Mouse (Mus musculus) C2C12 (cell line): ENCODE data around the gene Mylk3. TPM values are rescaled to one million over a fixed set of nuclear protein-coding genes. Genes with fewer than 3 reads are reported as not detected.

Source experiments
- H3K27me3 ChIP-seq: one replicate; pipeline ENCODE4 v1.6.1; 2011; ENCODE audit not compliant: control insufficient read depth, insufficient read depth, insufficient read length
- H3K36me3 ChIP-seq: one replicate; pipeline ENCODE4 v1.6.1; 2011; ENCODE audit not compliant: control insufficient read depth, insufficient read depth
- H3K4me3 ChIP-seq: one replicate; pipeline ENCODE4 v1.5.1; 2011; ENCODE audit warnings: mild to moderate bottlenecking, control low read depth; ENCODE audit not compliant: poor library complexity, insufficient read depth, severe bottlenecking
- H3K79me2 ChIP-seq: one replicate; pipeline ENCODE4 v1.6.1; 2011; ENCODE audit not compliant: control insufficient read depth, insufficient read depth
- H3K79me3 ChIP-seq: one replicate; pipeline ENCODE4 v1.6.1; 2011; ENCODE audit warnings: low read depth, control low read depth
- H3ac ChIP-seq: one replicate; pipeline ENCODE3; 2011; ENCODE audit warnings: low read depth; ENCODE audit not compliant: control insufficient read depth, insufficient read length
- CEBPB ChIP-seq: IDR thresholded peaks from one replicate; pipeline ENCODE4 v1.6.1; 2011; ENCODE audit warnings: low read depth, mild to moderate bottlenecking, control low read depth, moderate library complexity
- CTCF ChIP-seq: IDR thresholded peaks from one replicate; pipeline ENCODE4 v1.5.1; 2011; ENCODE audit not compliant: control insufficient read depth, insufficient read depth, insufficient read length
- FOSL1 ChIP-seq: IDR thresholded peaks from one replicate; pipeline ENCODE4 v1.8.0; 2011; ENCODE audit warnings: mild to moderate bottlenecking, low read length; ENCODE audit not compliant: poor library complexity, insufficient read depth, severe bottlenecking
- MAX ChIP-seq: IDR thresholded peaks from one replicate; pipeline ENCODE4 v1.6.1; 2011; ENCODE audit warnings: mild to moderate bottlenecking, control low read depth
- MYOD1 ChIP-seq: IDR thresholded peaks from one replicate; pipeline ENCODE4 v1.6.1; 2011; ENCODE audit warnings: low read depth; ENCODE audit not compliant: control insufficient read depth, insufficient read length
- MYOG ChIP-seq: IDR thresholded peaks from one replicate; pipeline ENCODE4 v1.6.1; 2011; ENCODE audit not compliant: control insufficient read depth, insufficient read length; ENCODE audit errors: extremely low read depth
- USF1 ChIP-seq: IDR thresholded peaks from one replicate; pipeline ENCODE4 v1.6.1; 2011; ENCODE audit warnings: low read depth, mild to moderate bottlenecking, control low read depth, moderate library complexity
- polyA plus RNA-seq: library from polyadenylated mRNA; unstranded; fragments of >200 nt; fragmentation: generic; extraction: Trizol; gene quantifications from one replicate; pipeline ENCODE4 v1.2.1, GENCODE M21; 2012; ENCODE audit warnings: missing spikeins

The Mylk3 gene
- polyA plus RNA-seq, 1 experiment: not detected

DNA sequence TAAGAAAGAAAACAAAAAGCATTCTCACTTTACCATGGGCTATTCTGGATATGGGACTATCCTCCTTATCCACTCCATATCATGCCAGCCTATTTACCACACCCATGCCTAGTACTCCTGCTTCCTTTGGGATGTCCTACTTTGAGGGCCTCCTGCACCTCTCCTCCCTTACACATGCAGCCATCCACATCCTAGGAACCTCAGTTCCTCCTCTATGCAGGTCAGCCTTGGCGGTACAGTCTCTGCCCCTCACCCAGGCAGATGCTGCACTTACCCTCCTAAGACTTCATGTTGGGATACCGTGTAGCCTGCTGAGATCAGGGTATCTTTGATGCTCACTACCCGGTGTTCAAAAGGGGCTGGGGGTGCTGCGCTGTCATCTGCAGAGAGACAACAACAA lies 32.9 kb downstream of the Mylk3 start:
- H3K4me3 ChIP-seq: no peak overlapping the region
- H3K27me3 ChIP-seq: no peaks in the 10 kb centered on the region
- no peaks in the 10 kb centered on the region for H3K79me3 ChIP-seq
- no peaks in the 10 kb centered on the region for H3K36me3 ChIP-seq
- no peak overlapping the region for H3ac ChIP-seq
- no peak for TF ChIP-seq CTCF
- H3K79me2 ChIP-seq: no peaks in the 10 kb centered on the region

GRCm38 (mm10) chr8:85339871-85340573 lies 46.1 kb downstream of the Mylk3 start:
- H3K79me3 ChIP-seq: no peaks in the 10 kb centered on the region
- H3K36me3 ChIP-seq: no peaks in the 10 kb centered on the region
- H3K27me3 ChIP-seq: no peaks in the 10 kb centered on the region
- TF ChIP-seq MYOG (no peak), CEBPB (no peak), CTCF (no peak), FOSL1 (no peak), USF1 (no peak), MYOD1 (no peak), MAX (no peak)
- H3ac ChIP-seq: no peak overlapping the region
- H3K79me2 ChIP-seq: no peaks in the 10 kb centered on the region
- no peak overlapping the region for H3K4me3 ChIP-seq

GRCm38 (mm10) chr8:85337681-85338080 lies 48.5 kb downstream of the Mylk3 start:
- TF ChIP-seq USF1: no peak
- H3K27me3 ChIP-seq: no peaks in the 10 kb centered on the region
- no peak overlapping the region for H3K4me3 ChIP-seq
- H3K79me3 ChIP-seq: no peaks in the 10 kb centered on the region
- H3K79me2 ChIP-seq: no peaks in the 10 kb centered on the region
- H3K36me3 ChIP-seq: no peaks in the 10 kb centered on the region
- no peak overlapping the region for H3ac ChIP-seq

- H3K79me2 ChIP-seq: no peaks in the 10 kb centered on the region
- H3K4me3 ChIP-seq: no peak overlapping the region
- no peaks in the 10 kb centered on the region for H3K27me3 ChIP-seq
- H3ac ChIP-seq: no peak overlapping the region
- TF ChIP-seq MAX (no peak), CEBPB (no peak), FOSL1 (no peak), MYOD1 (no peak), USF1 (no peak), CTCF (no peak), MYOG (no peak)
- no peaks in the 10 kb centered on the region for H3K79me3 ChIP-seq
- H3K36me3 ChIP-seq: no peaks in the 10 kb centered on the region
Observed at GRCm38 (mm10) chr8:85336211-85336933, 49.8 kb downstream of the Mylk3 start.

GRCm38 (mm10) chr8:85335105-85335504 lies 51.0 kb downstream of the Mylk3 start:
- Histone ChIP-seq H3K4me3 (no peak overlapping the region), H3K79me2 (no peaks in the 10 kb centered on the region), H3K36me3 (no peaks in the 10 kb centered on the region), H3K27me3 (no peaks in the 10 kb centered on the region), H3K79me3 (no peaks in the 10 kb centered on the region), H3ac (no peak overlapping the region)
- TF ChIP-seq FOSL1 (no peak), MAX (no peak), MYOD1 (no peak), USF1 (no peak), CTCF (no peak), CEBPB (no peak), MYOG (no peak)

GRCm38 (mm10) chr8:85329506-85329905 lies 56.6 kb downstream of the Mylk3 start:
- Histone ChIP-seq H3K4me3 (no peak overlapping the region), H3K79me3 (no peaks in the 10 kb centered on the region), H3K36me3 (no peaks in the 10 kb centered on the region), H3K27me3 (no peaks in the 10 kb centered on the region), H3ac (no peak overlapping the region), H3K79me2 (no peaks in the 10 kb centered on the region)
- TF ChIP-seq MYOG (no peak), CTCF (no peak), FOSL1 (no peak), MAX (no peak), CEBPB (no peak), USF1 (no peak), MYOD1 (no peak)
